Mouse (Mus musculus) heart, adult 2 months (tissue): ENCODE measurements at regions not wholly inside any gene's neighbourhood (a gene's known extent, or its start where the extent isn't known, plus 50 kb on each side); places are given as distances from the start of the nearest gene placed in this dataset.

Source experiments
- DNase-seq, 2 experiments: peaks; one replicate each; pipeline ENCODE4 v3.0.0; 2021
- H3K27ac ChIP-seq: fragments of 200-600 bp; 2 replicates; pipeline ENCODE4 v1.8.1; 2022
- H3K27me3 ChIP-seq: fragments of 200-500 bp; 2 replicates; pipeline ENCODE4 v1.6.1; 2012; ENCODE audit warnings: mild to moderate bottlenecking, low read length, inconsistent platforms, mixed read lengths; ENCODE audit not compliant: control insufficient read depth, insufficient read depth
- H3K36me3 ChIP-seq: fragments of 200-500 bp; 2 replicates; pipeline ENCODE4 v1.6.1; 2012; ENCODE audit warnings: low read length, inconsistent platforms; ENCODE audit not compliant: control insufficient read depth, insufficient read depth
- H3K4me1 ChIP-seq: fragments of 200-500 bp; 2 replicates; pipeline ENCODE4 v1.6.1; 2011; ENCODE audit warnings: low read length; ENCODE audit not compliant: control insufficient read depth, insufficient read depth
- H3K4me3 ChIP-seq: fragments of 200-600 bp; 2 replicates; pipeline ENCODE4 v1.8.1; 2022
- H3K79me2 ChIP-seq: fragments of 200-500 bp; replicated peaks from 2 replicates; pipeline ENCODE4 v1.6.1; 2012; ENCODE audit warnings: mild to moderate bottlenecking, inconsistent platforms, low read length, moderate library complexity, mixed read lengths; ENCODE audit not compliant: control insufficient read depth, insufficient read depth
- H3K9ac ChIP-seq: fragments of 200-500 bp; 2 replicates; pipeline ENCODE4 v1.6.1; 2012; ENCODE audit warnings: low read depth, mild to moderate bottlenecking, control low read depth, inconsistent platforms, low read length, mixed read lengths
- CTCF ChIP-seq: fragments of 200-600 bp; IDR thresholded peaks from 2 replicates; pipeline ENCODE4 v1.8.1; 2022; ENCODE audit warnings: antibody characterized with exemption, mild to moderate bottlenecking, moderate library complexity
- EP300 ChIP-seq: fragments of 200-500 bp; IDR thresholded peaks from 2 replicates; pipeline ENCODE4 v1.6.1; 2011; ENCODE audit warnings: low read depth, low read length, control low read depth; ENCODE audit not compliant: insufficient read depth
- POLR2A ChIP-seq: fragments of 200-500 bp; IDR thresholded peaks from 2 replicates; pipeline ENCODE4 v1.6.1; 2011; ENCODE audit warnings: mild to moderate bottlenecking, low read depth, low read length, control low read depth; ENCODE audit not compliant: insufficient read depth
- WGBS: fragments of 180-500 bp; shearing (Covaris S2); methylation state at CpG from one replicate; pipeline ENCODE4 v1.1.7; 2018; 5-methylcytosine and 5-hydroxymethylcytosine counted together
- intact Hi-C: fragments of 180-260 bp; cut with DNase I; formaldehyde crosslinking; loops from one replicate; pipeline ENCODE4 v1.15.1; 2025

- Histone ChIP-seq H3K27me3 (no peaks in the 10 kb centered on the region), H3K4me3 (no peak overlapping the region), H3K79me2 (no peaks in the 10 kb centered on the region), H3K36me3 (no peaks in the 10 kb centered on the region), H3K9ac (no peak overlapping the region), H3K27ac (no peak overlapping the region), H3K4me1 (no peaks in the 10 kb centered on the region; the same call in 1 of the 2 replicates)
- DNase-seq = no peak
- TF ChIP-seq POLR2A = no peak
- no peak for TF ChIP-seq CTCF
- TF ChIP-seq EP300 = no peak
- 84% methylated on average over 5 of the region's 5 CpGs for WGBS
- intact Hi-C loops = no loop called here
Observed at GRCm38 (mm10) chr8:26244308-26244707, 125.0 kb downstream of the Gm45692 start.

DNA sequence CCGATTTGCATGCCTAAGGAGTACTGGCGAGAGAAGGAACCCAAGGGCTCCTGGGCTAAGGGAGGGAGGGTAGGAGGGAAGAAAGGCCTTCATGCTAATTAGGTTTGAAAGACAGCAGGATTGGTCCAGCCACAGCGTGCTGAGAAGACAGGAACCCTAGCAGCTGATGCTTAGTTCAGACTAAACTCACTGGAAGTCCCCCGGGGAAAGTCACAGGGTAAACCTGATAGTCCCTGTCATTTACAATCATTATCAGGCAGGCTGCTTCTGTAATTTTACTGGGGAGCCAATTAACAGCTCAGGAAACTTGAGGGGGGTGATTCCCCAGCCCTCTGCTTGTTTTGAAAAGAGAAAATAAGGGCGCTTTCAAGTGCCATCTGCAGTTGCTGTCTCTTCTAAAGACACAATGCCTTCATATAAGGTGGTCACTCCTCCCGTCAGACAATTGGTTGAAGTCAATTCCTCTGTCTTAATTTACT lies 135.9 kb downstream of the Gm45692 start:
- Histone ChIP-seq H3K27ac (no peak overlapping the region), H3K4me1 (no peaks in the 10 kb centered on the region), H3K36me3 (no peaks in the 10 kb centered on the region), H3K79me2 (no peaks in the 10 kb centered on the region), H3K9ac (no peak overlapping the region), H3K27me3 (no peaks in the 10 kb centered on the region), H3K4me3 (no peak overlapping the region)
- TF ChIP-seq CTCF (no peak), EP300 (no peak), POLR2A (no peak)
- 27% methylated on average over 6 of the region's 6 CpGs for WGBS
- intact Hi-C loops = no loop called here
- no peak for DNase-seq

DNA sequence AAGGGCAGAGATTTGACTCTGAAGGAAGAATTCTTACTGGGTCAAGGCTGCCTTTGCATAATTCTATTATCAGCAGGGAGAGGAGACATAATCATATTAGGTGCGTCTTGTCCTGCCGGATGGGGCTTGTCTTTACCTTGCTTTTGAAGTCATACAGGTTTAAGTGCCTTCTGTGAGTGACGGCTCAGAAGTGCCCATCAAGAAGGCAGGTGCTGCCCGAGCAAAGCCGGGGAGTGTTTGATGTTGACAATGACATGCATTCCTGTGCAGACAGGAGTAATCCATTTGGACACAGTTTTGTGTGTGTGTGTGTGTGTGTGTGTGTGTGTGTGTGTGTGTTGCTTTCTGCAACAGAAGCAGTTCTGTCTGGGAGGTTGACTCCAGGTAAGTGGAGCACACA lies 141.0 kb downstream of the Gm45692 start:
- no peak overlapping the region for H3K9ac ChIP-seq
- H3K4me1 ChIP-seq = no peaks in the 10 kb centered on the region
- H3K27ac ChIP-seq = no peak overlapping the region
- H3K4me3 ChIP-seq = no peak overlapping the region
- intact Hi-C loops = no loop called here
- DNase-seq = no peak
- no peaks in the 10 kb centered on the region for H3K27me3 ChIP-seq
- 45% methylated on average over 5 of the region's 5 CpGs for WGBS
- no peaks in the 10 kb centered on the region for H3K36me3 ChIP-seq
- no peak for TF ChIP-seq EP300
- no peak for TF ChIP-seq CTCF
- no peak for TF ChIP-seq POLR2A
- no peaks in the 10 kb centered on the region for H3K79me2 ChIP-seq

DNA sequence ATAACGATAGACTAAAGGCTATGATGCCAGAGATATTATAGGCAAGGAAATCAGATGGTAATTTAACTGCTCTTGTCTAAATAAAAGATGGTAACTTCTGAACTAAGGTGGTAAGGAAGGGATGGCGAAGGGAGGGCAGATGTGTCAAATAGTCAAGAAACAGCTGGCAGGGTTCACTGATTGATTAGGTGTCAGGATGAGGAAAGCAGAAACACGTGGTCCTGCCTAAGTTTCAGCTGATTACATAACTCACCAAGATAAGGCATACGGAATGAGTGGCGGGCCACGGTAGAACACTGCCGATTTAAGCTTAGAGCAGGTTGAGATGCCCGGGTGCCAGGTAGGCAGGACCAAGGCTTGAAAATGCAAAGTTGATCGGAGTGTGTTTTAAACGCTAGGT lies 143.2 kb downstream of the Gm45692 start:
- no peak overlapping the region for H3K27ac ChIP-seq
- no peaks in the 10 kb centered on the region for H3K79me2 ChIP-seq
- TF ChIP-seq EP300 = no peak
- TF ChIP-seq CTCF = no peak
- TF ChIP-seq POLR2A = no peak
- H3K4me3 ChIP-seq = no peak overlapping the region
- no peak for DNase-seq
- no peaks in the 10 kb centered on the region for H3K4me1 ChIP-seq
- WGBS = 78% methylated on average over 10 of the region's 10 CpGs
- H3K9ac ChIP-seq = no peak overlapping the region
- intact Hi-C loops = no loop called here
- no peaks in the 10 kb centered on the region for H3K27me3 ChIP-seq
- H3K36me3 ChIP-seq = no peaks in the 10 kb centered on the region

GRCm38 (mm10) chr8:26264869-26265321 lies 145.6 kb downstream of the Gm45692 start:
- Histone ChIP-seq H3K27ac (no peak overlapping the region), H3K4me3 (no peak overlapping the region), H3K27me3 (no peaks in the 10 kb centered on the region), H3K36me3 (no peaks in the 10 kb centered on the region), H3K9ac (no peak overlapping the region), H3K4me1 (no peaks in the 10 kb centered on the region), H3K79me2 (no peaks in the 10 kb centered on the region)
- DNase-seq = no peak
- WGBS = 65% methylated on average over 11 of the region's 11 CpGs
- TF ChIP-seq POLR2A (no peak), CTCF (no peak)
- intact Hi-C loops = no loop called here

DNA sequence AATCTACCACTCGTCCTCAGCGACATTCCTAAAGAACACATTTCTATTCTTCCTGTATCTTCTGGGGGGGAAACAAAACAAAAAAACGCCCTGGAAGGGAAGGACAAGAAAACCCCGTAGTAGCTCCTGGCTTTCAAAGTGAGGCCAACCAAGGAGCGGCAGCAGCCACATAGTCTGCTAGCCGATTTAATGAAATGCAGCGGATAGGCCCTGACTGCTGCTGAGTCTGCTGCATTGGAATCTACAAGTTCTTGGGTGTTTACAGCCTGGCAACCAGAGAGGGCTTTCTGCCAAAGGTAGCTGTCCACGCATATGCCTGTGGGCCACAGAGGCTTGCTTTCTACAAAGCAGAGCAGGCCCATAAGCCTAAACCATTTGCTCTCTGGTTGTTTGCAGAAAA lies 146.0 kb downstream of the Gm45692 start:
- 48% methylated on average over 8 of the region's 8 CpGs for WGBS
- H3K4me1 ChIP-seq = no peaks in the 10 kb centered on the region
- H3K27me3 ChIP-seq = no peaks in the 10 kb centered on the region
- no peaks in the 10 kb centered on the region for H3K36me3 ChIP-seq
- no peak overlapping the region for H3K4me3 ChIP-seq
- no peak for TF ChIP-seq CTCF
- no peak for TF ChIP-seq POLR2A
- no peak for TF ChIP-seq EP300
- no peaks in the 10 kb centered on the region for H3K79me2 ChIP-seq
- H3K9ac ChIP-seq = no peak overlapping the region
- intact Hi-C loops = no loop called here
- no peak overlapping the region for H3K27ac ChIP-seq
- no peak for DNase-seq
